Mouse (Mus musculus) C2C12 (cell line): ENCODE measurements at regions not wholly inside any gene's neighbourhood (a gene's known extent, or its start where the extent isn't known, plus 50 kb on each side); places are given as distances from the start of the nearest gene placed in this dataset.

Experiments used
- CEBPB ChIP-seq: IDR thresholded peaks from one replicate; pipeline ENCODE4 v1.6.1; 2011; ENCODE audit warnings: low read depth, mild to moderate bottlenecking, control low read depth, moderate library complexity
- CTCF ChIP-seq: IDR thresholded peaks from one replicate; pipeline ENCODE4 v1.5.1; 2011; ENCODE audit not compliant: control insufficient read depth, insufficient read depth, insufficient read length
- FOSL1 ChIP-seq: IDR thresholded peaks from one replicate; pipeline ENCODE4 v1.8.0; 2011; ENCODE audit warnings: mild to moderate bottlenecking, low read length; ENCODE audit not compliant: poor library complexity, insufficient read depth, severe bottlenecking
- MAX ChIP-seq: IDR thresholded peaks from one replicate; pipeline ENCODE4 v1.6.1; 2011; ENCODE audit warnings: mild to moderate bottlenecking, control low read depth
- USF1 ChIP-seq: IDR thresholded peaks from one replicate; pipeline ENCODE4 v1.6.1; 2011; ENCODE audit warnings: low read depth, mild to moderate bottlenecking, control low read depth, moderate library complexity

DNA sequence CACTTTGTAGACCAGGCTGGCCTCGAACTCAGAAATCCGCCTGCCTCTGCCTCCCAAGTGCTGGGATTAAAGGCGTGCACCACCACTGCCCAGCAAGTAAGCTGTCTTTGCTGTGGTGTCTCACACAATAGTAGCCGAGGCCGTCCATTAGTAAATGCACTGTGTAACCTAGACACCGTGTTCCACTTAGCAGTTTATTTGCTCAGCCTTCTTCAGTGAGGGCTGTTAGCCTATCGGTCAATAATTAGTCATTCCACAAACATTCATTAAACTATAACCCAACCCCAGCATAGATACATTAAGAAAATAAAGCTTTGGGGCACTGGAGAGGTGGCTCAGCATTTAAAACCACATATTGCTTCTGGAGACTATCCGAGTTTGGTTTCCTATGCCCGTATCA, 102.0 kb downstream of the Rplp1 start:
- TF ChIP-seq CTCF (no peak), FOSL1 (no peak), USF1 (no peak), MAX (no peak), CEBPB (no peak)
